Mouse (Mus musculus) liver, embryonic 14.5 days (tissue): ENCODE measurements around the gene Pdxp. TPM values are rescaled to one million over a fixed set of nuclear protein-coding genes. Genes with fewer than 3 reads are reported as not detected.
"Not testable (repeated sequence)": the region's sequence is repeated elsewhere in the genome, so short reads cannot be mapped to it uniquely, and the experiment has no call there.

Experiments
- ATAC-seq: fragments of 200-750 bp; cut with Nextera tagmentation; 2 replicates; pipeline ENCODE4 v1.8.0; 2017; ENCODE audit warnings: moderate number of reproducible peaks, mild to moderate bottlenecking, moderate library complexity; ENCODE audit not compliant: insufficient read depth
- DNase-seq, 3 experiments: peaks; one replicate each; pipeline ENCODE4 v3.0.0-alpha.2; 2012 to 2013; ENCODE audit warnings: low read depth in 3 of 3, low spot score in 3 of 3
- H3K27ac ChIP-seq: fragments of 300-500 bp; sonication (generic); 2 replicates; pipeline ENCODE4 v1.5.1; 2014; ENCODE audit warnings: moderate library complexity, mild to moderate bottlenecking, control low read depth, inconsistent platforms
- H3K27me3 ChIP-seq: fragments of 300-500 bp; sonication (generic); 2 replicates; pipeline ENCODE4 v1.6.1; 2014; ENCODE audit warnings: mild to moderate bottlenecking, low read length, moderate library complexity; ENCODE audit not compliant: control insufficient read depth, insufficient read depth
- H3K36me3 ChIP-seq: fragments of 300-500 bp; sonication (generic); replicated peaks from 2 replicates; pipeline ENCODE4 v1.6.1; 2014; ENCODE audit warnings: low read depth; ENCODE audit not compliant: control insufficient read depth, insufficient read depth
- H3K4me1 ChIP-seq, 2 experiments: fragments of 200-500 bp in 1 of 2; fragments of 300-500 bp in 1 of 2; sonication (generic) in 1 of 2; replicated peaks; 2 replicates each; pipeline ENCODE4 v1.6.1; 2012 to 2014; ENCODE audit warnings: antibody characterized with exemption in 1 of 2, inconsistent platforms in 1 of 2, low read length in 1 of 2; ENCODE audit not compliant: control insufficient read depth in 2 of 2, insufficient read depth in 2 of 2
- H3K4me2 ChIP-seq: fragments of 300-500 bp; sonication (generic); 2 replicates; pipeline ENCODE4 v1.6.1; 2014; ENCODE audit warnings: low read depth, mild to moderate bottlenecking, control low read depth, moderate library complexity
- H3K4me3 ChIP-seq, 2 experiments: fragments of 200-500 bp in 1 of 2; fragments of 300-500 bp in 1 of 2; sonication (generic) in 1 of 2; 2 replicates each; pipeline ENCODE4 v1.5.1; 2012 to 2014; ENCODE audit warnings: low read depth in 2 of 2, low read length in 2 of 2, mild to moderate bottlenecking in 2 of 2, control low read depth in 1 of 2, inconsistent platforms in 1 of 2, moderate library complexity in 1 of 2; ENCODE audit not compliant: insufficient read depth in 1 of 2
- H3K9ac ChIP-seq: fragments of 300-500 bp; sonication (generic); replicated peaks from 2 replicates; pipeline ENCODE4 v1.6.1; 2014; ENCODE audit warnings: mild to moderate bottlenecking, control low read depth, moderate library complexity
- H3K9me3 ChIP-seq: fragments of 300-500 bp; sonication (generic); 2 replicates; pipeline ENCODE4 v1.6.1; 2016; ENCODE audit warnings: low read length, mixed read lengths; ENCODE audit not compliant: control insufficient read depth
- CTCF ChIP-seq: IDR thresholded peaks from 2 replicates; pipeline ENCODE4 v1.5.1; 2016; ENCODE audit warnings: antibody characterized with exemption, low read depth, control low read depth
- EP300 ChIP-seq: IDR thresholded peaks from 2 replicates; pipeline ENCODE4 v1.6.1; 2016; ENCODE audit warnings: antibody characterized with exemption, low read depth
- WGBS: fragments of 180-500 bp; shearing (Covaris S2); extraction: QIAGEN DNeasy Blood & Tissue Kit; methylation state at CpG from one replicate; pipeline ENCODE4 v1.1.7; 2014; ENCODE audit not compliant: insufficient replicate concordance; 5-methylcytosine and 5-hydroxymethylcytosine counted together
- polyA plus RNA-seq, 2 experiments: library from polyadenylated mRNA; depleted of rRNA in 1 of 2; stranded (reverse) in 1 of 2; unstranded in 1 of 2; fragments of >200 nt; fragmentation: Nextera tagmentation in 1 of 2; extraction: Ambion mirVana in 1 of 2; gene quantifications; 2 replicates each; pipeline versions ENCODE4 v1.2.1 to v1.2.3; 2012 to 2014

The Pdxp gene
- polyA plus RNA-seq, 2 experiments = 6.4 to 9.3 TPM

- ATAC-seq = no peak
- H3K27ac ChIP-seq = peak overlapping the region; percentile 76
- peak overlapping the region; percentile 91 for H3K9ac ChIP-seq
- no peak for DNase-seq
- H3K4me3 ChIP-seq = peak overlapping the region; percentile 88 to 97
- TF ChIP-seq CTCF (no peak), EP300 (no peak)
- 1% methylated on average over 15 of the region's 17 CpGs for WGBS
- H3K4me1 ChIP-seq = peaks cover 16 to 20% of the 10 kb centered on the region in 2 experiments
- H3K9me3 ChIP-seq = no peaks in the 10 kb centered on the region
- H3K4me2 ChIP-seq = peak overlapping the region; percentile 98
- peaks cover 7% of the 10 kb centered on the region for H3K36me3 ChIP-seq
- no peaks in the 10 kb centered on the region for H3K27me3 ChIP-seq
Measured at GRCm38 (mm10) chr15:78877810-78878390, 35.8 kb upstream of the Pdxp start.

- ATAC-seq, DNase-seq, H3K4me3 ChIP-seq, H3K9me3 ChIP-seq, H3K27ac ChIP-seq, H3K9ac ChIP-seq, H3K27me3 ChIP-seq: not testable (repeated sequence)
- Histone ChIP-seq H3K4me2 (peak overlapping the region; percentile 98), H3K36me3 (peaks cover 13% of the 10 kb centered on the region), H3K4me1 (peaks cover 16 to 20% of the 10 kb centered on the region in 2 experiments)
- WGBS = 17% methylated on average over 7 of the region's 7 CpGs
Measured at GRCm38 (mm10) chr15:78878792-78879516, 34.8 kb upstream of the Pdxp start.

GRCm38 (mm10) chr15:78880432-78880831, 33.3 kb upstream of the Pdxp start:
- Histone ChIP-seq H3K4me2 (no peak overlapping the region), H3K36me3 (peaks cover 17% of the 10 kb centered on the region), H3K4me3 (no peak overlapping the region), H3K27me3 (no peaks in the 10 kb centered on the region), H3K9ac (no peak overlapping the region), H3K4me1 (peaks cover 16 to 20% of the 10 kb centered on the region in 2 experiments), H3K9me3 (no peaks in the 10 kb centered on the region), H3K27ac (no peak overlapping the region)
- DNase-seq (no peak), ATAC-seq (no peak)
- TF ChIP-seq CTCF = no peak
- TF ChIP-seq EP300 = no peak
- WGBS = 95% methylated on average over 8 of the region's 8 CpGs

- Histone ChIP-seq H3K9ac (no peak overlapping the region), H3K27me3 (no peaks in the 10 kb centered on the region), H3K4me3 (no peak overlapping the region), H3K4me1 (peaks cover 5 to 9% of the 10 kb centered on the region in 2 experiments), H3K4me2 (no peak overlapping the region), H3K9me3 (no peaks in the 10 kb centered on the region), H3K36me3 (peaks cover 21% of the 10 kb centered on the region), H3K27ac (no peak overlapping the region)
- 77% methylated on average over 3 of the region's 3 CpGs for WGBS
- DNase-seq (no peak), ATAC-seq (no peak)
- TF ChIP-seq EP300 (no peak), CTCF (peak; percentile 50)
Measured at GRCm38 (mm10) chr15:78881828-78882227, 31.9 kb upstream of the Pdxp start.

GRCm38 (mm10) chr15:78889401-78889853, 24.3 kb upstream of the Pdxp start:
- ATAC-seq (peak; percentile 56; the same call in 1 of the 2 replicates), DNase-seq (no peak)
- TF ChIP-seq CTCF (no peak), EP300 (no peak)
- Histone ChIP-seq H3K4me3 (no peak overlapping the region), H3K4me1 (peaks cover 19 to 23% of the 10 kb centered on the region in 2 experiments), H3K36me3 (peaks cover 21% of the 10 kb centered on the region), H3K27ac (no peak overlapping the region), H3K27me3 (no peaks in the 10 kb centered on the region), H3K4me2 (peak overlapping the region; percentile 20; the same call in 1 of the 2 replicates), H3K9ac (no peak overlapping the region), H3K9me3 (no peaks in the 10 kb centered on the region)
- WGBS = 31% methylated on average over 13 of the region's 13 CpGs
